Mouse (Mus musculus): Measurements from ENCODE around the gene Dmgdh. TPM values are rescaled to one million over a fixed set of nuclear protein-coding genes. Genes with fewer than 3 reads are reported as not detected.

Dmgdh gene
- not detected for total RNA-seq (2021)

DNA sequence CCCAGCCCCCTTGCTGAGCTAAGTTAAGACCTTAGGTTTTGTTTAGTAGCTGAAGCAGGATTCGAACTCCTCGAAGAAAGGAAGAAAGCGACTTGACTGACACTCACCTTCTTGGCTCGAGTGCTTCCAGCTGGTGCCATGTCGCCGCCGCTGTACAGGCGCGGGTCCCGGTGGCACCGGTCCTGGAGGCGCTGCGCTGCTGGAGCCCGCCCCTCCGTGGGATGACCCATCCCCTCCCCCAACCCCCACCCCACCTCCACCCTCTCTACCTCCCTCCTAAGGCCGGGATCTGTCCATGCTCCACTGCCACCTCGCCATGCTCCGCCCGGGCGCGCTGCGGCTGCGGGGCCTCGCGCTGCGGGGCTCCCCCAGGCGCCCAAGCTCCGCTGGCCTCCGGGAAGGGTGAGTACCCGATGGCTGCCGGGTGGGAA, at the start of gene Dmgdh, which contains the start of gene Bhmt2:
TSS of gene Dmgdh (plus strand) at position 303 of the 431 bp plus-strand sequence.
TSS of gene Bhmt2 (minus strand) at position 172 of the 431 bp plus-strand sequence.
- intact Hi-C loops (cut with DNase I): no loop called here
- no peak for DNase-seq

DNA sequence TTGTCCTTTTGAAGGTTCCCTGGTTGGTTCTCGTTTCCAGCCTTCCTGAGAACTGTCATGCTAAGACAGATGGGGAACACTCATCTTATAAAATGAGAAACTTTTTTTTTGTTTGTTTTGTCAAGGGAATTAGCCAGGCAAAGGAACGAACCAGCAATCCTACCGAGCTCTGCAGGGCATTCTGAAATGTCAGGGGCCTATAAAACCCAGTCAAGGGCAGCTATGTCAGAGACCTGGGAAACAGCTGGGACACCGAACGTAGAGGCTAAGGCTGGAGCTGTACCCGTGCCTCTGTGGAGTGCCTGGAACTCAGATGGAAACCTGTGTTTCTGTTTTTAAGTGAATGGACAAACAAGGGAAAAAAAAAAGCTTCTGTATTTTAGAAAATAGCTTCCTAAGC, 45.4 kb upstream of the Dmgdh start:
- no peak for DNase-seq
- intact Hi-C loops (cut with DNase I): no loop called here

DNA sequence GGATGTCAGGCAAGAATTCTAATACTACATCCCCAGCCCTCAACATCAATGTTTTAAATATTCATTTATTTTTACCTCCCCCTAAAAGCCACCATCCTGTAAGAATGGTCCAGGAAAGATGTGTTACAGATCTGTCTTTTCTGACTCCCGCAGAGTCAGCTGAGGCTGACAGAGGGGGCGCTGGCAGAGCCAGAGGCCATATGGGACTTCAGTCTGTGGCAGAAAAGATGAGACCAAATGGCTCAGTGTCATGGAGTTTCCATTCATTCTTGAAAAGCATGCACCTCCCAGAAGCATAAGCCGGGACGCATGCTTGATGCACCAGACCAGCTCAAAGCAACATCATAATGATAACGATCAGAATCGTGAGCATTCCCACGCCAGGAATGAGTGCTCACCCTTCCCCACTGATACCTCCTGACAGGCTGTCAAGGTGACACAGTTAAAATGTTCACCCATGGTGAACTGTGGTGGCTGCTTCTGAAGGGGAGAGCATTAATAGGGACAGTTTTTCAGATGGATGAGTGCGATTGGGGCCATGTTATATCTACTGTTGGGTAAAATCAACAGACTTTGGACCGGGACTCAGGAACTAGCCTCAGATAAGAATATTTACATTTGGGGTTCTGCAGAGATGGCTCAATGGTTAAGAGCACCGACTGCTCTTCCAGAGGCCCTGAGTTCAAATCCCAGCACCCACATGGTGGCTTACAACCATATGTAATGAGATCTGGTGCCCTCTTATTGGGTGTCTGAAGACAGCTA, 43.1 kb upstream of the Dmgdh start:
- intact Hi-C loops (cut with DNase I): no loop called here
- DNase-seq: no peak

DNA sequence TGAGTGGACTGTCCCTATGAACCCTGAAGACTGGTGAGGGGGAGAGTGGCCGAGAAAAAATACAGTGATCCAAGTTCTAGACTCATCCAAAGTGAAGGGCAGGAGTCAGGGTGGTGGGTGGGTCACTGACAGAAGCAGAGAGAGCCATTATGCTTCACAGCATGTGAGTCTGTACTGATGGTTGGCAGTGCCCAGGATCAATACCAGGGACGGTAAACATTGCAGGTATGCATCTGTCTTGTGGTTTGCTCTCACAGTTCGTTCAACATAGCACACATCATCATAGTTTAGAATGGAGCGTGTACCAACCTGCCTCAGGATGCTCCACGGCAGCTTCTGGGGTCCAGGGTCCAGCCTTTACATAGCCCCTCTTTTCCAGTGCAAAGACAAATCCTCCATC, 41.3 kb upstream of the Dmgdh start:
- intact Hi-C loops (cut with DNase I): no loop called here
- no peak for DNase-seq

DNA sequence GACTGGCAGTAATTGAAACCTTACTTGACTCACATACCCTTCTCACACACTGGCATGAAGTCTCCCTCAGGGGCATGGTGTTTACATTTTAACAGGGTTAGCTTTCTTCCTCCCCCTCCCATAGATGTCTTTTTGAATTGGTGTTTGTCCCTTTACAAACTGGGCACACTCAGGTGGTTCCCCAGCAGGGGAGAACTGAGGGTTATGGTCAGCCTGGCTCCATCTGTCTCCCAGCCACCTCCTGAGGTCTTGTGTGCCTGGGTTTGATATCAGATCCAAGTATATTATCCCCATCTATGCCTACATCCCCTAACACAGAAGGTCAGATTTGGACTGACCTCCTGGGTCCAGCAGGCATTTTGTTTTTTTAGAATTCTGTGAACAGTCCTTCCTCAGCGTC, 37.7 kb upstream of the Dmgdh start:
- no peak for DNase-seq
- intact Hi-C loops (cut with DNase I): no loop called here

DNA sequence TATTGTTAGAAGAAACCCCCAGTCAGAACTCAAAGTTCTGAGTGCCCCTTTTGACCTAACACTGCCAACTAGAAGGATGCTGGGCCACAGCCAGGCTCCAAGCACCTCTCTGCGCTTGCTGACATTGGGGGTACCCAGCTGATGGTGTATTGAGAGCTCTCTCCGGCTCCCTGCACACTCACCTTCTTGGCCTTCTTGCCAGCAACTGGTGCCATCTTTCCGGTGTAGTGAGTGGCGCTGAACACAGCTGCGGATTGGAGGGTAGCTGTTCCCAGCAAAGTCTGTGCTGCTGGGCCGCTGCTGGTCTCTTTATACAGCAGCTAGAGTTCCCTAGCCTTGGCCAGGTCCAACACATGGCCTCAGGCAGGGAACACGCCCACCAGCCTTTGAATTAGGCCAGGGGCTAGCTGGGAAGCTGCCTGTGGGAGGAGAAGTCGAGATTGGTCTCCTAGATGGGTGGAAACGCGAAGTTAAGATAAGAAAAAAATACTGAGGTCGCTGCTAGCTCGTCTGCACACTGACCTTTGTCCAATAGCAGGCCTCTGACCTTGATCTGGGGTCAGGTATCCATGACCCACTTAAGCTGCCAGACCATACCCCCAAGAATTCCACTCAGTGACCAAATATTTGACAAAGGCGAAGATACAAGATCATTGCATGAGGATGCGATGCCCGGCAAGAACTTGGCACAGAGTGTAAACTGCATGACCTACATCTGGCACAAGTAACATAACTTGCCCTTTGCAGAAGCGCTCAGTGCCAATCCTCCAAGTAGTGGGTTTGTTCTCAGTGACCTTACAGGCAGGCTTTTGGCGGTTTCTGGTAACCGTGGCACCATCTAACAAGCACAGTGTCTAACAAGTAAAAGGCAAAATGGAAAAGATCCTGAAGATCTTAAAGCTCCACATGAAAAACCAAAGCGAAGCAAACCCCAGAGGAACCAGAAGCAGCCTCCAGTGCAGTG, 36.7 kb upstream of the Dmgdh start, which contains the start of gene Bhmt:
TSS of gene Bhmt (minus strand) at position 680 of the 964 bp plus-strand sequence.
- intact Hi-C loops (cut with DNase I): no loop called here
- DNase-seq: no peak

DNA sequence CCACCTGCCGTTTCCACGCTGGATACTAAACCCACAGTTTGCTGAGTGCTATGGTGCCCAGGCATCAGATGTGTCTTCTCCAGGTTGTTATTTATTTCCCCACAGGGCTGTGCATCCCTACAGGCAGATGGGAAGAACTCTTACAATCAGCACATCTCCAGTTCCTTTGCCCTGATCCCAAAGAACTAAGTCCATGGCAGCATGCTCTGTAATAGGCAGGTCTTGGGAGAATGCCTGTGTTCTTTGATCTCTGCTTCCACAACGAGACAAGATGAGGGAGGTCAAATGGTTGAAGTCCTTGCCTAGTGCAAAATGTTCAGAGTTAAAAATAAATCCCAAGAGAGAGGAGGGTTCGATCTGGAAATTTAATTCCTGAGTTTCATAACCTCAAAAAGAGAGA, 34.6 kb upstream of the Dmgdh start:
- DNase-seq: no peak
- intact Hi-C loops (cut with DNase I): no loop called here

DNA sequence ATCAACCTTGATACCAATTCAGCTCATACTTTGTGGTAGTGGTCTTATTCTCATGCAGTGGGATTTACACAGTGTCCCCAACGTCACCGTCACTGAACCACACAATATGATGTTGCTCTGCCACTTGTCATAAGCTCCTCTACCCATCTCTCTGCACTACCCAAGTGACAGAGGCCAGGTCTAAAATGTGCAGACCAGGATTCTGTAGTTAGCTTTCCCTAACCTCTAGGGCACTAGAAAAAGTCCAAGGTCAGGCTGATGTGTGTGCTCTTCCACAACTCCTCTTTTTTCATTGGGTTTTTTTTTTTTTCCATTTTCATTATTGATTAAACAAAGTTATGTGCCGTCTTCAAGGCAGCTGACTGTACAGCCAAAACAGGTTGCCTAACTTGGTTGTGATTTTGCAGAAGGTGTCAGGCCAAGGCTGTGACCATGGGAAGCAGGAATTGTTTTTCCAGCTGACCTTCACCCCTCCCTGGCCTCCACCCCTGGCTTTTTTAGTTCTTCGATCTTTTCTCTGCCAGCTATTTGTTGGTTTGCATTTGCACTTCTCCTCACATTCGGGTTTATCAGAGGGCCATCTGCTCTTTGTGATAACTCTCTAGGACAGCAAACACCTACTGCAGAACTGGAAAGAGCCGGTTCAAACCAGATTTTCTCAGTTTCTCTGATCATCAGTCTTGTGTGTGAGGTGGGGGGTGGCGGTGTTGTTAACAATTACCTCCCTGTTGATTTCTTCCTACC, 25.7 kb upstream of the Dmgdh start:
- intact Hi-C loops (cut with DNase I): no loop called here
- DNase-seq: no peak

DNA sequence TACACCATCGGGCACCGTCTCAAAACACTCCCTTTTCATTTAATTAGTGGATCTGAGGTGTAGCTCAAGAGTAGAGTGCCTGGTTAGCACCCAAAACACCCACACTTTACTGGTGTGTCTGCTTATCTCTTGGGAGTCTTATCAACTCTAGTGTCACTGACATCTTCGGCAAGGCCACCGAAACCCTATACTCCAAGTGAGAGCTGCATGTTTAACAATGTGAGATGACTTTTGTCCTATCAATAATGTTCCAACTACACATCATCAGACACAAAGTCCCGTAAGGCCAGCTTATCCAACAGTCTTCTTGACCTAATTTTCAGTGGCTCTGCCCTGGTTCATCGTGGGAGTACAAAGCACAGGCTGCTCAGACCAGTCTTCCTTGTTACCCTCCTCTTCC, 20.9 kb upstream of the Dmgdh start:
- intact Hi-C loops (cut with DNase I): no loop called here
- no peak for DNase-seq

DNA sequence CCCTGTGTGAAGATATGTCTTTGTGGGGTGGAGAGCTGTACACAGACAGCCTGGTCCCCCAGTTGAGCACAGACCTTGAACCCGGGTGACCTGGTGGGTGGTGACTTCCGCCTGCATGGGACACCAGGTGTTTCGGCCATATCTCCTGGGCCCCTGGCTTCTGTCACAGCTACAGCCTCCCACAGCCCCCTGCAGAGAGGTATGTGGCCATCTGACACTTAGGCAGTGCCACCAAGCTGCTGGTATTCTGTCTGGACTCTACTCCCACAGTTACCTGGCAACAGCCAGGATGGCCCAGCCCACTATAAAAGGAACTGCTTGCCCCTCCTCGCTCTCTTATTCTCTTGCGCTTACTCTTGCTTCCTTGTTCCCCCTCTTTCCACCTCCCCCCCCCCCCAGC, 16.3 kb upstream of the Dmgdh start:
- DNase-seq: no peak
- intact Hi-C loops (cut with DNase I): no loop called here

DNA sequence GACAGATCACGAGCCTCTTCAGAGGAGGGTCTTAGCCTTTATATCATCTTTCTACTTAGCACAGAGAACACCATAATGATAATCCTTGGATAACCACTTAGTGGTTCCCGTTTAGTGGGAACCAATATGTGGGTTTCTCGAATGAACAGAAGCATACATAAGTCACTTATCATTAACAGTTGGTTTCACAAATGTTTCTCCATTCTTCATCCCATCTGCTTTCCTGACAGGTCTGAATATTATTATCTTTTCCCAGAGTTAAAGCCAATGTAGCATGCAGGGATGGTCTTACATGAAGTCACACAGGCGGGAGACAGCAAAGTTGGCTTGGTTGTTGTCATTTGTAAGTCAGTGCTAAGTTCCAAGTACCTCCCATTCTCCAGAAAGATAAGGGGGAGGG, 6.6 kb upstream of the Dmgdh start:
- no peak for DNase-seq

DNA sequence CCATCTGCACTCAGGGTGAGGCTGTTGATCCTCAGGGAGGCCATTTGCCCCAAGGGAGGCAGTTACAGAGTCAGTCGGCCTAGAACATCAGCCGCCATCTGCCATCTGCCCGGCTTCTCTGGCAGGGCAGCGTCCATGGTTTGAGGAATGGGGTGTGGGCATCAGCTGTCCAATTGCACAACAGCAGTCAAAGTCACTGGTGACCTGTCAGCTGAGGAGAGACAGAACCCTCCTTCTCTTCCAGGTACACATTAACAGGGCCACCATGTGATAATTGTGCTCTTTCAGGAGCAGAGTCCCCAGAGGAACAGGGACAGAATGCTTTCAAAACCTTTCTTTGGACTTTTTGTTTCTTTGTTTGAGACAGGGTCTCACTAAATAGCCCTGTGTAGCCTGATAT, 1.9 kb upstream of the Dmgdh start:
- DNase-seq: no peak
- intact Hi-C loops (cut with DNase I): no loop called here

More for the DNA sequence above, 6.6 kb upstream of the Dmgdh start:
- intact Hi-C loops (cut with DNase I): no loop called here

DNA sequence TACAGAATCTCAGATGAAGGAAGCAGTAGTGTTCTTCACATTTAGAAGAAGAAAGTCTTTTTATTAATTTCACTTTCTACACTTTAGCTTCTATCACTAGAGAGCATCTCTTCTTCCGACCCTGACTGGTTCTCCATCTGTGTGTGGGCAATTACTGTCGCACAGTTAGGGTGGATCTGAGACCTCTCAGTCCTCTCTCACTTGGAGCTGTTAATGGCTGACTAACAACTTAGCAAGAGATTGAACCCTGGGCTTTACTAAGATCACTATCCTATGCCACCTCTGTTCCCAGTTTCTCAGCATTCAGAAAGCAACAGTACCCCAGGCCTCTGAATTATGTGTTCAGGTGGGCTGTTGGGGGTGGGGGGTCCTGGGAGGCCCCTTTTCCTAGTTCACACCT, 937 bp upstream of the Dmgdh start:
- no peak for DNase-seq
- intact Hi-C loops (cut with DNase I): no loop called here

DNA sequence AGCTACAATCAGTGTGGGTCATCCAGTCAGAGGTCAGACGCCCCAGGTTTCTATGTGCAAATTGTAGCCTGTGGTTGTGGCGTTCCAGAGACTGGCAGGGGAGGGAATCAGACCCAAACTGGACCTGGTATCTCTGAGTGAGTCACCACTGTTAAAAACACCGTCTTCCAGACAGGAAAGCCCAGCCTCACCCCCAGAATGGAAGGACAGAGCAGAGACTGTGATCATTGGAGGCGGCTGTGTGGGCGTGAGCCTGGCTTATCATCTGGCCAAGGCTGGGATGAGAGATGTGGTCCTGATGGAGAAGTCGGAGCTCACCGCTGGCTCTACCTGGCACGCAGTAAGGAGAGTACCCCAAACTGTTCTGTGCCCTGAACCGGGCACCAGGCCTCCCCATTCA, 2.6 kb downstream of the Dmgdh start:
- DNase-seq: peak in 1 of 2 experiments; percentile 4
- intact Hi-C loops (cut with DNase I): no loop called here

DNA sequence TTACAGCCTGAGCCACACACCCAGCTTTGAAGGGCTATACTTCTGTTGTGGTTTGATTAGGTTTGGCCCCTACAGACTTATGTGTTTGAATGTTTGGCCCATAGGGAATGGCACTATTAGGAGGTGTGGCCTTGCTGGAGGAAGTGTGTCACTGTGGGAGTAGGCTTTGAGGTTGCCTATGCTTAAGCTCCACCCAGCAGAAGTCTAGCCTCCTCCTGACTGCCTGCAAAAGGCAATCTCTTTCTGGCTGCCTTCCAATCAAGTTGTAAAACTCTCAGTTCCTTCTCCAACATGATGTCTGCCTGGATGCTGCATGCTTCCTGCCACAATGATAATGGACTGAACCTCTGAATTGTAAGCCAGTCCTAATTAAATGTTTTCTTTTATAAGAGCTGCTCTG, 9.1 kb downstream of the Dmgdh start:
- DNase-seq: no peak
- intact Hi-C loops (cut with DNase I): no loop called here

DNA sequence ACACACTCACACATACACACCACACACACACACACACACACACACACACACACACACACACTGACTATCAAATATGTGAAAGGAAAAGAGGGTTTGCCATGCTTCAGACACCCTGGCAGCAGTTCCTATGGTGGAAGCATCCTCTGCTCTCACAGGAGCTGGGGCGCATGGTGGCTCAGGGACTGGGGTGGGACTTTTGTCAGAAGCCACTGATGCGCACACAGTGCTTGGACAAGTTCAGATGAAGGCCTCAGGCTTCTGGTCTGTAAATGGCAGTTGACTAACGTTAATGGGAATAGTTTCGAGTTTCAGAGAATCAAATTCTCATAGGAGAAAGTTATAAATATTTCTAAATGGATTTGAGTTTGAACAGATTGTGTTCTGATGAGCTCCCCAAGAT, 11.0 kb downstream of the Dmgdh start:
- intact Hi-C loops (cut with DNase I): no loop called here
- DNase-seq: no peak

DNA sequence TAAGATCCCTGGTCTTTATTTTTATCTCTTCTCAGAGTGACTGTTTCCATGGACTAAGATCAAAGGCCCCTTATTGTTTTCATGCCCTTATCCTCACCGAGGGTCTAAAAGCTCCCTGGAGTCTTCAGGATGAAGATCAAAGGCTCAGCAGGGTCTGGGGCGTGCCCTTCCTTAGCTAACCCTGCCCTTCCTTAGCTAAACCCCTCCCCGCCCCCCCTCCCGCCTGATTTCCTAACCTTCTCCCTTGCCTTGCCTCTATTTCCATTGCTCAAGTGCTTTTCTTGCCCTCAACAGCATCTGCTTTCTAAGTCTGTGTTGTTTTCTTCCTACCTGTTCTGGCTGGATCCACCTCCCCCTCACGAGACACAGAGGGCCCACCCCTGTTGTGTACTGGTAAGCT, 13.1 kb downstream of the Dmgdh start:
- intact Hi-C loops (cut with DNase I): no loop called here
- no peak for DNase-seq

DNA sequence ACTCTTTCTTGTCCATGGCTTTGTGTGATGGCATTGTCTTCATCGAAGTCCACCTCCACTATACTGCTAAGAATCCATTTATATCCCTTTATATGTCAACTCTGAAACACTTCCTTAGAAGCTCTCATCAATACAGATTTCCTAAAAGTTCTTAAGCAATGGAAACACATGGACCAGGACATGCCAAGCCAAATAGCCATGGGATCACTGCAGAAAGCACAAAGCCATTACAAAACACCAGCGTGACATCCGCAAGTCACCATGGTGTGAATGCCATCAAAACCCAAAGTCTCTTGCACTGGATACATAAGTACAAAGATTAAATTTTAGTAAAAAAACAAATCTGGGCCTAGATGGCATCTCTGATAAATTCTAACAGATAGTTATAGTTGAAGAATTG, 15.3 kb downstream of the Dmgdh start:
- no peak for DNase-seq
- intact Hi-C loops (cut with DNase I): no loop called here

DNA sequence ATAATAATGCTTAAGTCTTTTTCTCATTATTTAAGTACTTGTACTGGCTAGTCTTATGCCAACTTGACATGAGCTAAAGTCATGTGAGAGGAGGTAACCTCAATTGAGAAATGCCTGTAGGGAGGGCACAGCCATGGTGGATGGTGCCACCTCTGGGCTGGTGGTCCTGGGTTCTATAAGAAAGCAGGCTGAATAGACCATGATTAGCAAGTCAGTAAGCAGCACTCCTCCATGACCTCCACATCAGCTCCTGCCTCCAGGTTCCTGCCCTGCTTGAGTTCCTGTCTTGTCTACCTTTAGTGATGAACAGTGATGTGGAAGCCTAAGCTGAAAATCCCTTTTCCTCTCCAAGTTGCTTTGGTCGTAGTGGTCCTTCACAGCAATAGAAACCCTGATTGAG, 16.6 kb downstream of the Dmgdh start:
- intact Hi-C loops (cut with DNase I): no loop called here
- no peak for DNase-seq

DNA sequence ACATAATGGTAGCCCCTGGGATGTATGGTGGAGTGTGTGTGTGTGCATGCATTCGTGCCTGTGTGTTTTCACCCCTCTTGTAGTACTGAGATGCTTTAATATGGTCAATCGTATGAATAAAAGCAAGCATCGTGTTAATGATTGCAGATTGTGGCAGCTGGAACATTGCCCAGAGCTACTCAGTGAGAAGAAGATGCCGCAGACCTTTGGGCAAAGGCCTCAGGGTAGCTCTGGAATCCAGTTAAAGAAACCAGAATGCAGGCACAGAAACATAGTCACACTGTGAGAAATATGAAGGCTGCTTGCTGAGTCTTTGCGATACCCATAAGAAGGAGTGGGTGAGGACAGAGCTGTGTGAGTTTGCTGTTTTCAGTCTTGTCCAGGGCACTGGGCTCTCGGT, 24.6 kb downstream of the Dmgdh start:
- DNase-seq: no peak
- intact Hi-C loops (cut with DNase I): no loop called here

DNA sequence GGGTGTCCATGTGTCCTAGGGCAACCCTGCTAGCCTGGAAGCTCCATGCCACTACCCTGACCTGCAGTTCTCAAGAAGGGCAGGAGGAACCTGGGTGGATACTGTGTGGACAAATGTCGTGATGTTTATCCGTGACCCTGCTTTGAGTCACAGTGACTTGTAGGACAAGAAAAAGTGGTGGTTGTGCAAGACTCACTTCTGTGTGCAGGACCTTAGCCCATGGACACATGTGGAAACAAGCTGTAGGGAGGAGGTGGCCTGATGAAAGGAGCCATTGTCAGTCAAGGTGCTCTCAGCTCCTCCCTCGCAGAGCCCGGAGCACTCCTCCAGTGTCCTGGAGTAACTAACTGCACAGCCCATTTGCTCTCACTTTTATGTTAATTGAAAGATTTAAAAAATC, 31.5 kb downstream of the Dmgdh start:
- intact Hi-C loops (cut with DNase I): no loop called here
- no peak for DNase-seq

Measured in heart, postnatal 10 days (tissue).